Mouse (Mus musculus): ENCODE measurements around the gene Abi3. TPM values are rescaled to one million over a fixed set of nuclear protein-coding genes. Genes with fewer than 3 reads are reported as not detected.

Abi3 gene
- total RNA-seq, 2 experiments from 2014 or later: 3.0 to 4.2 TPM

- DNase-seq (ENCODE audit: low spot score): no peak
These were observed 52.8 kb downstream of the Abi3 start for GRCm38 (mm10) chr11:95789451-95789891.

GRCm38 (mm10) chr11:95786511-95786910, 55.8 kb downstream of the Abi3 start:
- DNase-seq (ENCODE audit: low spot score): no peak

- no peak for DNase-seq (ENCODE audit: low spot score)
These were observed 56.6 kb downstream of the Abi3 start for GRCm38 (mm10) chr11:95785675-95786074.

- DNase-seq (ENCODE audit: low spot score): no peak
These were observed 58.3 kb downstream of the Abi3 start for GRCm38 (mm10) chr11:95783958-95784357.

GRCm38 (mm10) chr11:95783457-95783856, 58.8 kb downstream of the Abi3 start:
- no peak for DNase-seq (ENCODE audit: low spot score)

- no peak for DNase-seq (ENCODE audit: low spot score)
These were observed 60.7 kb downstream of the Abi3 start for GRCm38 (mm10) chr11:95781557-95781956.

- no peak for DNase-seq (ENCODE audit: low spot score)
These were observed 61.8 kb downstream of the Abi3 start for GRCm38 (mm10) chr11:95780480-95780879.

Other genes starting within 250 kb of the Abi3 start
- gene Phb, start 175.5 kb downstream of the Abi3 start, total RNA-seq (2021): 100 to 1,000 TPM; 151 to 168 TPM
- gene Zfp652, start 129.8 kb downstream of the Abi3 start, total RNA-seq (2021): 100 to 1,000 TPM; 105 to 128 TPM
- gene B130006D01Rik, start 118.9 kb downstream of the Abi3 start, total RNA-seq (2021): under 1 TPM; 0.09 to 0.27 TPM
- gene Phospho1, start 18.0 kb downstream of the Abi3 start, total RNA-seq (2021): 100 to 1,000 TPM; 355 to 388 TPM
- 1 to 10 TPM; 5.5 to 6.9 TPM for gene Gngt2, start 5.3 kb downstream of the Abi3 start, total RNA-seq (2021)
- gene B4galnt2, start 72.4 kb upstream of the Abi3 start, total RNA-seq (2021): not detected
- gene Igf2bp1, start 163.5 kb upstream of the Abi3 start, total RNA-seq (2021): not detected
- not detected for gene Gip, start 182.1 kb upstream of the Abi3 start, total RNA-seq (2021)
- 10 to 100 TPM; 33.4 to 35.7 TPM for gene Snf8, start 192.4 kb upstream of the Abi3 start, total RNA-seq (2021)
- gene Ube2z, start 222.9 kb upstream of the Abi3 start, total RNA-seq (2021): 10 to 100 TPM; 14.5 to 17.3 TPM
- 1,000 to 10,000 TPM; 1,436 to 1,539 TPM for gene Atp5g1, start 233.2 kb upstream of the Abi3 start, total RNA-seq (2021)

Measured in gastrocnemius, adult 18-20 months (tissue).